Mouse (Mus musculus) duodenum, adult 2 months (tissue): ENCODE data around the gene Ebpl. TPM values are rescaled to one million over a fixed set of nuclear protein-coding genes. Genes with fewer than 3 reads are reported as not detected.

Source experiments
- polyA plus RNA-seq: library from polyadenylated mRNA; depleted of rRNA; stranded (reverse); fragments of >200 nt; gene quantifications from 2 replicates; pipeline ENCODE4 v1.2.3, GENCODE M21; 2012; ENCODE audit warnings: low replicate concordance; rRNA removed

Gene Ebpl
- polyA plus RNA-seq = 2.1 and 2.7 TPM in 2 replicates

DNA sequence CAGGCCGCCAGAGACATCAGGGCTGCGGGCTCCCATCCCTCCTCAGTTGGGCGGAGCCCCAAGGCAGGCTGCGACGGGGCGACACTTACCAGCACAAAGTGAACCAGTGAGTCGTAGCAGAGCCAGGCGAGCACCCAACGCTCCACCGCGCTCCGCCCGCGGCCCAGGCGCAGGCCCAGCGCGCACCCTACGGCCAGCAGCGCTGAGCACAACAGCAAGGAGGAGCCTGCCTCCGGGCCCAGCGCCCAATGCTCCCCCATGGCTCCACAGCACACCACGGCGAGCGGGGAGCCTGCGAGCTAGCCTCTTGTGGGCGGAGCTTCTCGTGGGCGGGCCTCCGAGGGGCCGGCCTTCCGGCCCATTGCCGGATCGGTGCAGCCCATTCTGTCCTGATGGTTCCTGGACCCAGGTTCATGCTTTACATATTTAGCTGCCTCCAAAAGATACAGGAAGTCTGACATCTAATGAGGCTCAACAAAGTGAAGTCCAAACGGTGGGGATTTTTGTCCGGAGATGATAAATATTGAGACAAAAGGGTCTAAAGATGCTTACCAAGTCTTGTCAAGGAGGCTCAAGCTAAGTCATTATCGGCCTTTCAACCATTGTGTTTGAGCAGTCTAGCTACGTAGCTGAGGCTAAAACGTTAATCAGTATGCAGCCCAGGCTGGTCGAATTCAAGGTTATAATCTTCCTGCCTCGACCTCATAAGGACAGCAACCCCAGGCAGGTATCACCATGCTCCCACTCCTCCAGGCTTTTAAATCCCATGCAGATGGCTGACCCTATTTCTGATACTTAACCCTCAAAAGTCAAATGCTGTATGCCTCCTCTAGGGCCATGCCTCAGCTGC, at the start of gene Ebpl:
Gene Ebpl (minus strand): TSS at position 309 of the 850 bp plus-strand sequence.

DNA sequence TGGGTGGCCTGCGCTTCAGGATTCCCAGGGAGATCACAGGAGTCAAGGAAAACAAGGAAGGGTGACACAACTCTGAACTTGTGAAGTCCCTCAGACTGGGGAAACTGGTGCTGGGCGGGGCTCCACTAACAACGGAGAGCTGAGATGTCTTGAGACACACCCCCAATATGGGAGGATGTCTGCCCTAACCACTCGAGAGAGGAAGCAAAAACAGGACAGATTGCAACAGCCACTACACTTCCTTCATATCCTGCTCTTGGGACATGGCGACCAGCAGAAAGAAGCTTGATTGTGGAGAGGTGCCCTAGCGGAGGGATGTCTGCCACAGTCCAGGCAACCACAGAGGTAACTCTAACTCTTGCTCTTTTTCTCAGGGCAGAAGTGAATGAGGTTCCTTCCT, 50.6 kb downstream of the Ebpl start, which contains the start of gene Arl11:
Gene Arl11 (plus strand): TSS at position 161 of the 400 bp plus-strand sequence.

Other genes with a start within 250 kb of the Ebpl start
- gene Sacs, start 222.0 kb downstream of the Ebpl start, polyA plus RNA-seq = 0.05 and 0.06 TPM in 2 replicates
- gene Sgcg, start 101.9 kb downstream of the Ebpl start, polyA plus RNA-seq = 0.04 TPM in 1 of 2 replicates, not detected in the other
- 1.0 and 1.4 TPM in 2 replicates for gene Arl11, start 50.7 kb downstream of the Ebpl start, polyA plus RNA-seq
- gene Kpna3, start 79.4 kb upstream of the Ebpl start, polyA plus RNA-seq = 0.46 and 0.63 TPM in 2 replicates
- gene Spryd7, start 196.4 kb upstream of the Ebpl start, polyA plus RNA-seq = 19.0 and 33.4 TPM in 2 replicates
- gene Trim13, start 237.8 kb upstream of the Ebpl start, polyA plus RNA-seq = 0.33 and 0.40 TPM in 2 replicates
- gene Kcnrg, start 247.0 kb upstream of the Ebpl start, polyA plus RNA-seq = not detected in 2 replicates